Mouse (Mus musculus) lung, adult 2 months (tissue): ENCODE results near the gene Syt1. TPM values are rescaled to one million over a fixed set of nuclear protein-coding genes. Genes with fewer than 3 reads are reported as not detected.

ENCODE experiments used
- DNase-seq: peaks from one replicate; pipeline ENCODE4 v3.0.0; 2022
- H3K4me1 ChIP-seq: fragments of 200-500 bp; 2 replicates; pipeline ENCODE4 v1.6.1; 2011; ENCODE audit warnings: low read length; ENCODE audit not compliant: control insufficient read depth, insufficient read depth
- H3K4me3 ChIP-seq: fragments of 200-500 bp; replicated peaks from 2 replicates; pipeline ENCODE3; 2011; ENCODE audit warnings: low read depth, mild to moderate bottlenecking, control low read depth, low read length; ENCODE audit errors: extremely low read depth
- CTCF ChIP-seq: fragments of 200-500 bp; IDR thresholded peaks from 2 replicates; pipeline ENCODE4 v1.5.1; 2011; ENCODE audit warnings: mild to moderate bottlenecking, low read length, control low read depth; ENCODE audit not compliant: insufficient read depth
- POLR2A ChIP-seq: fragments of 200-500 bp; IDR thresholded peaks from 2 replicates; pipeline ENCODE4 v1.6.1; 2011; ENCODE audit warnings: low read depth, mild to moderate bottlenecking, control low read depth, low read length, borderline replicate concordance; ENCODE audit errors: extremely low read depth
- WGBS: fragments of 180-500 bp; shearing (Covaris S2); methylation state at CpG from one replicate; pipeline ENCODE4 v1.1.7; 2018; 5-methylcytosine and 5-hydroxymethylcytosine counted together
- polyA plus RNA-seq: library from polyadenylated mRNA; depleted of rRNA; stranded (reverse); fragments of >200 nt; gene quantifications from 2 replicates; pipeline ENCODE4 v1.2.3, GENCODE M21; 2012

Gene Syt1
- polyA plus RNA-seq, 1 experiment, result 0.17 TPM

GRCm38 (mm10) chr10:108865586-108865985, 145.2 kb downstream of the Syt1 start:
- 91% methylated on average over 4 of the region's 4 CpGs for WGBS
- TF ChIP-seq CTCF (no peak), POLR2A (no peak)
- H3K4me1 ChIP-seq, result no peaks in the 10 kb centered on the region
- DNase-seq, result no peak
- no peak overlapping the region for H3K4me3 ChIP-seq

GRCm38 (mm10) chr10:108855986-108856385, 154.8 kb downstream of the Syt1 start:
- no peak for DNase-seq
- Histone ChIP-seq H3K4me1 (no peaks in the 10 kb centered on the region), H3K4me3 (no peak overlapping the region)
- TF ChIP-seq CTCF, result no peak
- TF ChIP-seq POLR2A, result no peak
- 81% methylated on average over 6 of the region's 6 CpGs for WGBS

- no peak for DNase-seq
- Histone ChIP-seq H3K4me3 (no peak overlapping the region), H3K4me1 (no peaks in the 10 kb centered on the region)
- 68% methylated on average over 4 of the region's 4 CpGs for WGBS
- TF ChIP-seq CTCF, result no peak
- no peak for TF ChIP-seq POLR2A
These were observed 158.0 kb downstream of the Syt1 start for GRCm38 (mm10) chr10:108852757-108853156.

GRCm38 (mm10) chr10:108837434-108837833, 173.3 kb downstream of the Syt1 start:
- Histone ChIP-seq H3K4me3 (no peak overlapping the region), H3K4me1 (no peaks in the 10 kb centered on the region)
- TF ChIP-seq POLR2A (no peak), CTCF (no peak)
- WGBS, result 88% methylated on average over 1 of the region's 1 CpGs
- DNase-seq, result no peak

GRCm38 (mm10) chr10:108832248-108832647, 178.5 kb downstream of the Syt1 start:
- H3K4me1 ChIP-seq, result no peaks in the 10 kb centered on the region
- TF ChIP-seq CTCF, result no peak
- no peak for TF ChIP-seq POLR2A
- no peak for DNase-seq
- 87% methylated on average over 6 of the region's 6 CpGs for WGBS
- no peak overlapping the region for H3K4me3 ChIP-seq

- 78% methylated on average over 6 of the region's 6 CpGs for WGBS
- Histone ChIP-seq H3K4me3 (no peak overlapping the region), H3K4me1 (no peaks in the 10 kb centered on the region)
- no peak for TF ChIP-seq CTCF
- no peak for TF ChIP-seq POLR2A
- no peak for DNase-seq
These were observed 179.0 kb downstream of the Syt1 start for GRCm38 (mm10) chr10:108831801-108832200.

GRCm38 (mm10) chr10:108822273-108822672, 188.5 kb downstream of the Syt1 start:
- 86% methylated on average over 6 of the region's 6 CpGs for WGBS
- Histone ChIP-seq H3K4me1 (no peaks in the 10 kb centered on the region), H3K4me3 (no peak overlapping the region)
- TF ChIP-seq CTCF (no peak), POLR2A (no peak)
- DNase-seq, result no peak

GRCm38 (mm10) chr10:108815339-108815738, 195.4 kb downstream of the Syt1 start:
- no peak for TF ChIP-seq POLR2A
- TF ChIP-seq CTCF, result no peak
- Histone ChIP-seq H3K4me3 (no peak overlapping the region), H3K4me1 (no peaks in the 10 kb centered on the region)
- 93% methylated on average over 6 of the region's 6 CpGs for WGBS
- DNase-seq, result no peak

- Histone ChIP-seq H3K4me1 (no peaks in the 10 kb centered on the region), H3K4me3 (no peak overlapping the region)
- DNase-seq, result no peak
- TF ChIP-seq POLR2A (no peak), CTCF (no peak)
- WGBS, result 56% methylated on average over 1 of the region's 1 CpGs
These were observed 206.4 kb downstream of the Syt1 start for GRCm38 (mm10) chr10:108804380-108804779.

GRCm38 (mm10) chr10:108800776-108801175, 210.0 kb downstream of the Syt1 start:
- no peaks in the 10 kb centered on the region for H3K4me1 ChIP-seq
- WGBS, result 88% methylated on average over 7 of the region's 7 CpGs
- no peak overlapping the region for H3K4me3 ChIP-seq
- no peak for DNase-seq
- TF ChIP-seq POLR2A (no peak), CTCF (no peak)

GRCm38 (mm10) chr10:108798826-108799225, 212.0 kb downstream of the Syt1 start:
- no peak for DNase-seq
- Histone ChIP-seq H3K4me3 (no peak overlapping the region), H3K4me1 (no peaks in the 10 kb centered on the region)
- no peak for TF ChIP-seq POLR2A
- no peak for TF ChIP-seq CTCF
- 72% methylated on average over 4 of the region's 4 CpGs for WGBS
